Mouse (Mus musculus) embryonic stem cell, embryonic (primary cell): ENCODE measurements around the gene Arid4a.

Experiments
- CTCF ChIA-PET, 4 experiments: fragments of 300-600 bp in 2 of 4; fragments of 350-600 bp in 2 of 4; sonication (Branson Sonifier 250); formaldehyde crosslinking; loops; one replicate each; lab custom pipeline; 2022; ENCODE audit warnings: inconsistent platforms in 2 of 4; lab: Charles Lee
- POLR2A ChIA-PET, 4 experiments: fragments of 300-600 bp in 2 of 4; fragments of 350-600 bp in 2 of 4; sonication (Branson Sonifier 250); formaldehyde crosslinking; loops; one replicate each; lab custom pipeline; 2022; ENCODE audit warnings: antibody characterized with exemption in 4 of 4, inconsistent platforms in 1 of 4; lab: Charles Lee

The Arid4a gene

GRCm38 (mm10) chr12:71001456-71001855 is 14.3 kb upstream of the Arid4a start:
- ChIA-PET CTCF (no interaction called here), POLR2A (interaction anchor here (0.5 to 12.5 kb wide), 12 partner anchors 8 to 726 kb away, joined by 3 to 134 read pairs (median 6); partner anchors contain the start of genes Psma3 (in 3 of the 4) and Arid4a (in 2 of the 4))

- POLR2A ChIA-PET = interaction anchor here (0.6 to 12.5 kb wide), 13 partner anchors 9 to 551 kb away, joined by 3 to 134 read pairs (median 6); partner anchors contain the start of genes Arid4a (in 3 of the 4), Psma3 (in 1 of the 4) and Tmx1 (in 1 of the 4)
- CTCF ChIA-PET = interaction anchor here (0.6 to 0.7 kb wide), 5 partner anchors 11 to 1050 kb away, joined by 3 to 9 read pairs (median 4); no protein-coding TSS in a partner anchor
Observed at GRCm38 (mm10) chr12:71003760-71004426, 11.9 kb upstream of the Arid4a start.

- ChIA-PET CTCF (interaction anchor here in 1 of 4 experiments (0.6 to 0.7 kb wide), 2 partner anchors 10 to 27 kb away, joined by 3 read pairs; partner anchors contain the start of gene Arid4a), POLR2A (interaction anchor here (0.5 to 7.9 kb wide), 17 partner anchors 9 to 93 kb away, joined by 3 to 107 read pairs (median 5); partner anchors contain the start of genes Arid4a (in 3 of the 4) and Psma3 (in 3 of the 4))
Observed at GRCm38 (mm10) chr12:71006141-71006540, 9.6 kb upstream of the Arid4a start.

- CTCF ChIA-PET = no interaction called here
- POLR2A ChIA-PET = interaction anchor here (1.0 to 7.9 kb wide), 12 partner anchors 8 to 42 kb away, joined by 3 to 107 read pairs (median 8); partner anchors contain the start of genes Arid4a (in 4 of the 4) and Psma3 (in 2 of the 4)
Observed at GRCm38 (mm10) chr12:71006901-71007300, 8.9 kb upstream of the Arid4a start.

GRCm38 (mm10) chr12:71009769-71010168 is 6.0 kb upstream of the Arid4a start:
- ChIA-PET CTCF (interaction anchor here in 2 of 4 experiments (0.6 to 0.8 kb wide), 3 partner anchors 11 to 40 kb away, joined by 5 to 10 read pairs (median 9); no protein-coding TSS in a partner anchor), POLR2A (interaction anchor here (0.6 to 3.6 kb wide), 31 partner anchors 8 to 1784 kb away, joined by 3 to 23 read pairs (median 3); partner anchors contain the start of genes 2700049A03Rik (in 2 of the 4), Psma3 (in 2 of the 4) and Timm9 (in 2 of the 4))

- CTCF ChIA-PET = interaction anchor here (0.6 to 1.3 kb wide), 7 partner anchors 11 to 130 kb away, joined by 3 to 11 read pairs (median 4); no protein-coding TSS in a partner anchor
- POLR2A ChIA-PET = interaction anchor here (0.6 to 7.9 kb wide), 71 partner anchors 8 to 1856 kb away, joined by 3 to 149 read pairs (median 7); partner anchors contain the start of genes Psma3 (in 3 of the 4), 2700049A03Rik (in 2 of the 4), Timm9 (in 2 of the 4) and Frmd6 (in 1 of the 4)
Observed at GRCm38 (mm10) chr12:71014845-71015362, 886 bp upstream of the Arid4a start.

- POLR2A ChIA-PET = interaction anchor here (0.6 to 7.9 kb wide), 116 partner anchors 7 to 1857 kb away, joined by 3 to 149 read pairs (median 5); partner anchors contain the start of genes Psma3 (in 3 of the 4), Tomm20l (in 3 of the 4), 2700049A03Rik (in 2 of the 4) and Frmd6 (in 2 of the 4)
- CTCF ChIA-PET = interaction anchor here in 3 of 4 experiments (0.8 to 1.7 kb wide), 9 partner anchors 10 to 124 kb away, joined by 3 to 9 read pairs (median 4); no protein-coding TSS in a partner anchor
Observed at GRCm38 (mm10) chr12:71016211-71016502, 367 bp downstream of the Arid4a start.

GRCm38 (mm10) chr12:71016503-71017241 is 882 bp downstream of the Arid4a start:
- ChIA-PET POLR2A (interaction anchor here (0.7 to 7.9 kb wide), 58 partner anchors 8 to 444 kb away, joined by 3 to 149 read pairs (median 8); partner anchors contain the start of genes Psma3 (in 3 of the 4), 2700049A03Rik (in 2 of the 4), Timm9 (in 2 of the 4) and Actr10 (in 1 of the 4)), CTCF (interaction anchor here (0.6 to 1.7 kb wide), 4 partner anchors 14 to 124 kb away, joined by 3 to 10 read pairs (median 4); partner anchors contain the start of gene Psma3 (in 1 of the 4))

GRCm38 (mm10) chr12:71017242-71017571 is 1.4 kb downstream of the Arid4a start:
- CTCF ChIA-PET = interaction anchor here in 2 of 4 experiments (0.6 to 0.7 kb wide), 3 partner anchors 14 to 43 kb away, joined by 3 to 10 read pairs (median 3); partner anchors contain the start of gene Psma3 (in 1 of the 2)
- POLR2A ChIA-PET = interaction anchor here in 3 of 4 experiments (0.7 to 7.9 kb wide), 26 partner anchors 8 to 126 kb away, joined by 3 to 149 read pairs (median 6); partner anchors contain the start of genes Psma3 (in 2 of the 3), 2700049A03Rik (in 1 of the 3) and Timm9 (in 1 of the 3)

GRCm38 (mm10) chr12:71017827-71018226 is 2.0 kb downstream of the Arid4a start:
- POLR2A ChIA-PET = interaction anchor here in 3 of 4 experiments (0.6 to 7.9 kb wide), 18 partner anchors 8 to 118 kb away, joined by 3 to 149 read pairs (median 4); partner anchors contain the start of genes Psma3 (in 2 of the 3) and Timm9 (in 1 of the 3)
- CTCF ChIA-PET = interaction anchor here in 1 of 4 experiments (0.6 kb wide), 1 partner anchor 21 kb away, joined by 3 read pairs; no protein-coding TSS in a partner anchor

GRCm38 (mm10) chr12:71019211-71019610 is 3.4 kb downstream of the Arid4a start:
- ChIA-PET CTCF (no interaction called here), POLR2A (interaction anchor here in 1 of 4 experiments (1.2 to 7.9 kb wide), 3 partner anchors 17 to 24 kb away, joined by 4 to 149 read pairs (median 8); no protein-coding TSS in a partner anchor)

GRCm38 (mm10) chr12:71024411-71024810 is 8.6 kb downstream of the Arid4a start:
- CTCF ChIA-PET = interaction anchor here in 1 of 4 experiments (1.2 kb wide), 1 partner anchor 49 kb away, joined by 3 read pairs; no protein-coding TSS in a partner anchor

GRCm38 (mm10) chr12:71028265-71028664 is 12.5 kb downstream of the Arid4a start:
- CTCF ChIA-PET = interaction anchor here in 1 of 4 experiments (0.7 kb wide), 1 partner anchor 44 kb away, joined by 3 read pairs; no protein-coding TSS in a partner anchor
- POLR2A ChIA-PET = interaction anchor here in 2 of 4 experiments (0.6 to 5.0 kb wide), 10 partner anchors 8 to 1256 kb away, joined by 3 to 44 read pairs (median 4); partner anchors contain the start of genes Arid4a (in 2 of the 2) and Psma3 (in 1 of the 2)

More at GRCm38 (mm10) chr12:71024411-71024810, 8.6 kb downstream of the Arid4a start:
- POLR2A ChIA-PET = interaction anchor here (0.5 to 3.4 kb wide), 10 partner anchors 9 to 259 kb away, joined by 3 to 26 read pairs (median 3); partner anchors contain the start of genes Arid4a (in 3 of the 4), 2700049A03Rik (in 1 of the 4) and Timm9 (in 1 of the 4)

GRCm38 (mm10) chr12:71030260-71030659 is 14.5 kb downstream of the Arid4a start:
- CTCF ChIA-PET = interaction anchor here in 1 of 4 experiments (0.6 kb wide), 1 partner anchor 33 kb away, joined by 3 read pairs; no protein-coding TSS in a partner anchor

GRCm38 (mm10) chr12:71030722-71031121 is 14.9 kb downstream of the Arid4a start:
- CTCF ChIA-PET = no interaction called here
- POLR2A ChIA-PET = interaction anchor here in 2 of 4 experiments (0.9 to 5.0 kb wide), 6 partner anchors 9 to 22 kb away, joined by 3 to 44 read pairs (median 8); partner anchors contain the start of gene Arid4a (in 2 of the 2)

More at GRCm38 (mm10) chr12:71030260-71030659, 14.5 kb downstream of the Arid4a start:
- POLR2A ChIA-PET = interaction anchor here in 3 of 4 experiments (0.6 to 5.0 kb wide), 7 partner anchors 13 to 23 kb away, joined by 3 to 44 read pairs (median 7); partner anchors contain the start of gene Arid4a (in 3 of the 3)

GRCm38 (mm10) chr12:71035826-71036225 is 20.0 kb downstream of the Arid4a start:
- POLR2A ChIA-PET = interaction anchor here (0.6 to 7.7 kb wide), 31 partner anchors 8 to 101 kb away, joined by 3 to 149 read pairs (median 5); partner anchors contain the start of genes Arid4a (in 3 of the 4), Psma3 (in 3 of the 4), 2700049A03Rik (in 1 of the 4) and Timm9 (in 1 of the 4)
- CTCF ChIA-PET = interaction anchor here in 3 of 4 experiments (1.5 to 2.2 kb wide), 4 partner anchors 20 to 38 kb away, joined by 3 to 9 read pairs (median 5); partner anchors contain the start of gene Arid4a (in 1 of the 3)
